Mouse (Mus musculus): ENCODE results near the gene Slc50a1. TPM values are rescaled to one million over a fixed set of nuclear protein-coding genes. Genes with fewer than 3 reads are reported as not detected.

Slc50a1 gene
- total and polyA plus RNA-seq, 3 experiments, result 41.8 to 56.0 (median 50.9) TPM

DNA sequence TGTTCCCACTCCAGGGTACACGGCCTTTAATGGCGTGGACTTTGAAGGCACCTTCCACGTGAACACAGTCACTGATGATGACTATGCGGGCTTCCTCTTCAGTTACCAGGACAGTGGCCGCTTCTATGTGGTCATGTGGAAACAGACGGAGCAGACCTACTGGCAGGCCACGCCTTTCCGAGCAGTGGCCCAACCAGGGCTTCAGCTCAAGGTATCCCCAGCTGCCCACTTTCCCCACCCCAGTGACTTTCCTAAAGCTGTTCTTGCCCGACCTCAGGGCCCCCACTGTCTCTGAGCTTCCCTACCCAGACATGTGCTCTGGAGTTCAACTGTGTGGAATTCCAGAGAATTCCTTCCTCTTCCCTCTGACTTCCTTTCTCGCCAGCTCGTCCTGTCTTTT lies 45.6 kb downstream of the Slc50a1 start:
- no peaks in the 10 kb centered on the region for H3K27me3 ChIP-seq (replicated peaks)
- H3K9ac ChIP-seq (ENCODE audit: insufficient read depth, low read depth), result no peak overlapping the region
- in situ Hi-C loops (cut with MboI; ENCODE audit: low pct_ligation_motif_present, low pct_unique_long_range_greater_than_20kb, low sequenced_read_pairs), result no loop called here
- H3K4me2 ChIP-seq (ENCODE audit: insufficient read depth, low read depth, poor library complexity, severe bottlenecking), result no peak overlapping the region
- no peak for DNase-seq (ENCODE audit: extremely low read depth)
- peaks cover 0 to 11% of the 10 kb centered on the region in 2 experiments; a peak in 2 of 4 replicates for H3K4me1 ChIP-seq (ENCODE audit: control insufficient read depth in 1 of 2, insufficient read depth in 2 of 2)
- H3K27ac ChIP-seq (ENCODE audit: insufficient read depth, low read depth), result no peak overlapping the region
- no peak overlapping the region for H3K4me3 ChIP-seq (replicated peaks in 1 of 3; ENCODE audit: low read depth in 2 of 3, low read length in 2 of 3, poor library complexity in 1 of 3)
- H3K79me2 ChIP-seq (replicated peaks; ENCODE audit: control insufficient read depth, extremely low read depth, insufficient read depth, poor library complexity, severe bottlenecking), result no peaks in the 10 kb centered on the region
- TF ChIP-seq UBTF (IDR thresholded peaks at IDR 0.05; ENCODE audit: low read depth, low read length), result no peak
- no peak for TF ChIP-seq ELF1 (IDR thresholded peaks at IDR 0.05; ENCODE audit: low read depth, low read length)
- TF ChIP-seq POLR2A (IDR thresholded peaks at IDR 0.05; ENCODE audit: low read depth, low read length), result no peak
- TF ChIP-seq SMC3 (IDR thresholded peaks at IDR 0.05; ENCODE audit: low read depth, low read length), result no peak
- TF ChIP-seq MAFK (IDR thresholded peaks at IDR 0.05; ENCODE audit: insufficient replicate concordance, low read length), result no peak
- no peak for TF ChIP-seq GABPA (IDR thresholded peaks at IDR 0.05; ENCODE audit: insufficient replicate concordance, low read depth, low read length)
- no peak for TF ChIP-seq PAX5 (IDR thresholded peaks at IDR 0.05; ENCODE audit: low read length)
- TF ChIP-seq CHD1 (IDR thresholded peaks at IDR 0.05; ENCODE audit: low read depth, low read length), result no peak
- no peak for TF ChIP-seq MYC (IDR thresholded peaks at IDR 0.05; ENCODE audit: low read depth, low read length)
- TF ChIP-seq MAX (IDR thresholded peaks at IDR 0.05; ENCODE audit: low read length), result no peak
- TF ChIP-seq NRF1 (IDR thresholded peaks at IDR 0.05; ENCODE audit: low read depth, low read length), result no peak
- no peak for TF ChIP-seq EP300 (IDR thresholded peaks at IDR 0.05; ENCODE audit: low read length)
- TF ChIP-seq ETS1 (conservative IDR thresholded peaks at IDR 0.05; ENCODE audit: low read depth, low read length), result no peak
- TF ChIP-seq ZMIZ1 (IDR thresholded peaks at IDR 0.05; ENCODE audit: low read depth, low read length), result no peak
- no peaks in the 10 kb centered on the region for H3K9me3 ChIP-seq (replicated peaks; ENCODE audit: low read length)
- peaks cover 0 to 26% of the 10 kb centered on the region in 2 experiments for H3K36me3 ChIP-seq (replicated peaks in 1 of 2; ENCODE audit: control insufficient read depth in 1 of 2, insufficient read depth in 1 of 2, low read length in 1 of 2)
- dilution Hi-C loops (cut with MboI; ENCODE audit: extremely low pct_ligation_motif_present, extremely low pct_unique_long_range_greater_than_20kb, low sequenced_read_pairs), result no loop called here

DNA sequence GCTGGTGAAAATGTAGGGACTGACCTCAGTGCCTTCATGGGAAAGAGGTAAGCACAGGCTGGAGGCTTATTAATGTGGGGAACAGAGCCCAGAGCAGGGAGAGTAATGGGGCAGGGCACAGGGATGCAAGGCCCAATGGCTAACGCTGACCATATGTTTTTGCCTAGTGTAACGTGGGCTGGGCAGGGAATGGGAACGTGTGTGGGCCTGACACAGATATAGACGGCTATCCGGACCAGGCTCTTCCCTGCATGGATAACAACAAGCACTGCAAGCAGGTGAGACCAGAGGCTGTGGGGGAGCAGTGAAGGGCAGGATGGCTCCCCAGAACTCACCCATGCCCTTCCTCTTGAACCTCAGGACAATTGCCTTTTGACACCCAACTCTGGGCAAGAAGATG lies 49.2 kb downstream of the Slc50a1 start:
- TF ChIP-seq CTCF (conservative IDR thresholded peaks at IDR 0.05 in 1 of 2, IDR thresholded peaks at IDR 0.05 in 1 of 2; ENCODE audit: low read depth in 2 of 2, low read length in 2 of 2) (no peak), USF2 (conservative IDR thresholded peaks at IDR 0.05; ENCODE audit: low read depth, low read length) (no peak), CHD2 (IDR thresholded peaks at IDR 0.05; ENCODE audit: low read length) (no peak), TCF12 (IDR thresholded peaks at IDR 0.05; ENCODE audit: low read depth, low read length) (no peak), ZKSCAN1 (IDR thresholded peaks at IDR 0.05; ENCODE audit: borderline replicate concordance, low read depth, low read length) (no peak), EP300 (IDR thresholded peaks at IDR 0.05; ENCODE audit: low read length) (no peak), TBP (conservative IDR thresholded peaks at IDR 0.05; ENCODE audit: low read depth, low read length) (no peak), E2F4 (IDR thresholded peaks at IDR 0.05; ENCODE audit: insufficient replicate concordance, low read depth, low read length) (no peak), NRF1 (IDR thresholded peaks at IDR 0.05; ENCODE audit: low read depth, low read length) (no peak), CHD1 (IDR thresholded peaks at IDR 0.05; ENCODE audit: low read depth, low read length) (no peak), GABPA (IDR thresholded peaks at IDR 0.05; ENCODE audit: insufficient replicate concordance, low read depth, low read length) (no peak), MAZ (IDR thresholded peaks at IDR 0.05; ENCODE audit: low read depth, low read length) (no peak), UBTF (IDR thresholded peaks at IDR 0.05; ENCODE audit: low read depth, low read length) (no peak), BHLHE40 (IDR thresholded peaks at IDR 0.05; ENCODE audit: low read depth, low read length) (no peak)
- no peak for DNase-seq (ENCODE audit: extremely low read depth)
- dilution Hi-C loops (cut with MboI; ENCODE audit: extremely low pct_ligation_motif_present, extremely low pct_unique_long_range_greater_than_20kb, low sequenced_read_pairs) (no loop called here), in situ Hi-C loops (cut with MboI; ENCODE audit: low pct_ligation_motif_present, low pct_unique_long_range_greater_than_20kb, low sequenced_read_pairs) (no loop called here)
- Histone ChIP-seq H3K4me3 (replicated peaks in 1 of 3; ENCODE audit: low read depth in 2 of 3, low read length in 2 of 3, poor library complexity in 1 of 3) (no peak overlapping the region), H3K4me2 (ENCODE audit: insufficient read depth, low read depth, poor library complexity, severe bottlenecking) (no peak overlapping the region), H3K9ac (ENCODE audit: insufficient read depth, low read depth) (no peak overlapping the region), H3K36me3 (replicated peaks in 1 of 2; ENCODE audit: control insufficient read depth in 1 of 2, insufficient read depth in 1 of 2, low read length in 1 of 2) (peaks cover 0 to 31% of the 10 kb centered on the region in 2 experiments), H3K27me3 (replicated peaks) (no peaks in the 10 kb centered on the region), H3K79me2 (replicated peaks; ENCODE audit: control insufficient read depth, extremely low read depth, insufficient read depth, poor library complexity, severe bottlenecking) (no peaks in the 10 kb centered on the region), H3K9me3 (replicated peaks; ENCODE audit: low read length) (no peaks in the 10 kb centered on the region), H3K4me1 (ENCODE audit: control insufficient read depth in 1 of 2, insufficient read depth in 2 of 2) (no peaks in the 10 kb centered on the region; a peak in 1 of 4 replicates), H3K27ac (ENCODE audit: insufficient read depth, low read depth) (no peak overlapping the region)

Measured in CH12.LX (cell line).